Mouse (Mus musculus): ENCODE measurements around the gene Ppip5k2. TPM values are rescaled to one million over a fixed set of nuclear protein-coding genes. Genes with fewer than 3 reads are reported as not detected.

Ppip5k2 gene
- polyA plus RNA-seq, 1 experiment from 2014 or later = 52.6 TPM

DNA sequence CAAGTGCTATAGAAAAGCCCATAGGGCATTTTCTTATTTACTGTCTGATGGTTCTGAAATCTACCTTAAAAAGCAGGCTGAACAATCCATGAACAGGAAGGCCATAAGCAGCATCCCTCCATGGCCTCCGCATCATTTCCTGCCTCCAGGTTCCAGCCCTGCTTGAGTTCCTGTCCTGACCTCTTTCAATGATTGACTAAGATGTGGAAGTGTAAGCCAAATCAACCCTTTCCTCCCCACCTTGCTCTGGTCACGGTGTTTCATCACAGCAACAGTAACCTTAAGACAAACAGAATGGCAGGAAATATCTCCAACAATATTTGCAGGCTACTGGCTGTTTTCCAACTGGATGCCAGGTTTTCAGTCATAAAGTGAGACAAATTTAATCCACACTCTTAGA lies 113.0 kb downstream of the Ppip5k2 start:
- H3K4me2 ChIP-seq (replicated peaks) = peak overlapping the region; percentile 16; the same call in 1 of the 2 replicates
- no peak for ATAC-seq (ENCODE audit: low FRiP score, low read depth)

More for the DNA sequence above, 113.0 kb downstream of the Ppip5k2 start:
- Histone ChIP-seq H3K27me3 (no peaks in the 10 kb centered on the region), H3K27ac (replicated peaks) (no peak overlapping the region), H3K4me1 (peaks cover 67% of the 10 kb centered on the region), H3K9me3 (no peaks in the 10 kb centered on the region), H3K9ac (replicated peaks) (no peak overlapping the region), H3K4me3 (no peak overlapping the region), H3K36me3 (peaks cover 4% of the 10 kb centered on the region; the same call in 1 of the 2 replicates)
- 85% methylated on average over 2 of the region's 2 CpGs for WGBS

Other genes with a start within 250 kb of the Ppip5k2 start
- 34.3 and 43.3 TPM in 2 replicates for gene D1Ertd622e, start 108.3 kb downstream of the Ppip5k2 start, polyA plus RNA-seq (2016; fragmentation: Nextera tagmentation; extraction: Ambion mirVana)
- 19.3 and 19.4 TPM in 2 replicates for gene Gin1, start 239 bp downstream of the Ppip5k2 start, polyA plus RNA-seq (2016; fragmentation: Nextera tagmentation; extraction: Ambion mirVana)

Data from midbrain, embryonic 12.5 days (tissue).